Mouse (Mus musculus): ENCODE results near the gene Efcab11. TPM values are rescaled to one million over a fixed set of nuclear protein-coding genes. Genes with fewer than 3 reads are reported as not detected.
"Not testable (repeated sequence)": the region's sequence is repeated elsewhere in the genome, so short reads cannot be mapped to it uniquely, and the experiment has no call there.

Gene Efcab11
- total and polyA plus RNA-seq, 3 experiments: 5.8 to 19.9 (median 8.0) TPM

GRCm38 (mm10) chr12:99822591-99822990 lies 61.6 kb downstream of the Efcab11 start:
- DNase-seq (ENCODE audit: low spot score): no peak

DNA sequence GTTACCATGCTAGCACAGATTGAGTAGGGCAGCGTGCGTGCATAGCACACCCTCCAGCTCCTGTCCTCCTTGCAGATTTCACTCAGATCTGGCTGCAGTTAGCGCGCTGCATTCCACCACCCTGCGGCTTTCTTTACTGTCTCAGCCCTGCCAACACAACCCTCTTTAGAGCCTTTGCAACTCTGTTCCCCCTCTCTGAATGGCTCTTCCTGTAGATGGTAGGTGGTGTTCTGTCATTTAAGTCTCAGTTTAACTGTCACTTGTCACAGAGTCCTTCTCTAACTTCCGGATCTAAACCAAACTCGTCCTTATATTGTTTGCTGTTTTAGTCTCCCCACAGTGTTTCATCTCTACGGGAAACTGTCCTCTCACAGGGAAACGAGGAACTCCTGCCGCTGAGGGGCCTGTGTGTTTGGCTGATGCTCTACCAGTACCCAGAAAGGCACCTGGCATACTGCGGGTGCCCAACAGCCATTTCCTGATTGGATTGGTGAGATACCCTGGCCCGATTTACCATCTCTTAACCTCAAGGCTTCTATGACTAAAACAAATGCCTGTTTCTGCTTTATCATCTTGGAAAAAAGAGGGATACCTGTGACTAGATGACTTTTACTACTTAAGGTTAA lies 62.8 kb downstream of the Efcab11 start:
- Histone ChIP-seq H3K9me3 (replicated peaks) (peaks cover under 1% of the 10 kb centered on the region; the same call in 1 of the 2 replicates), H3K36me3 (replicated peaks) (no peaks in the 10 kb centered on the region), H3K4me3 (ENCODE audit: low read depth, low read length) (no peak overlapping the region), H3K27me3 (ENCODE audit: insufficient read depth, low read length) (no peaks in the 10 kb centered on the region), H3K4me1 (ENCODE audit: insufficient read depth, low read depth, low read length) (no peaks in the 10 kb centered on the region)
- no peak for ATAC-seq (ENCODE audit: extremely low read depth, insufficient number of reproducible peaks, low FRiP score, poor library complexity, severe bottlenecking)
- TF ChIP-seq TAL1 (conservative IDR thresholded peaks at IDR 0.05; ENCODE audit: low read depth, low read length): no peak
- no peak for TF ChIP-seq GATA1 (IDR thresholded peaks at IDR 0.05; ENCODE audit: borderline replicate concordance, low read length)
- TF ChIP-seq POLR2AphosphoS5 (IDR thresholded peaks at IDR 0.05; ENCODE audit: insufficient replicate concordance, low read depth, low read length): no peak
- TF ChIP-seq GATA2 (IDR thresholded peaks at IDR 0.05; ENCODE audit: borderline replicate concordance, low read depth, low read length): no peak
- no peak for TF ChIP-seq CTCF (IDR thresholded peaks at IDR 0.05; ENCODE audit: low read depth, low read length)
- DNase-seq (ENCODE audit: low spot score): no peak

More at GRCm38 (mm10) chr12:99822591-99822990, 61.6 kb downstream of the Efcab11 start:
- no peaks in the 10 kb centered on the region for H3K27me3 ChIP-seq (ENCODE audit: insufficient read depth, low read length)
- H3K4me3 ChIP-seq (ENCODE audit: low read depth, low read length): no peak overlapping the region
- ATAC-seq (ENCODE audit: extremely low read depth, insufficient number of reproducible peaks, low FRiP score, poor library complexity, severe bottlenecking): no peak
- no peaks in the 10 kb centered on the region; the same call in 1 of the 2 replicates for H3K9me3 ChIP-seq (replicated peaks)
- no peaks in the 10 kb centered on the region for H3K36me3 ChIP-seq (replicated peaks)
- H3K4me1 ChIP-seq (ENCODE audit: insufficient read depth, low read depth, low read length): no peaks in the 10 kb centered on the region
- TF ChIP-seq GATA1 (IDR thresholded peaks at IDR 0.05; ENCODE audit: borderline replicate concordance, low read length): no peak
- TF ChIP-seq GATA2 (IDR thresholded peaks at IDR 0.05; ENCODE audit: borderline replicate concordance, low read depth, low read length): no peak
- no peak for TF ChIP-seq TAL1 (conservative IDR thresholded peaks at IDR 0.05; ENCODE audit: low read depth, low read length)
- TF ChIP-seq POLR2AphosphoS5 (IDR thresholded peaks at IDR 0.05; ENCODE audit: insufficient replicate concordance, low read depth, low read length): no peak
- TF ChIP-seq CTCF (IDR thresholded peaks at IDR 0.05; ENCODE audit: low read depth, low read length): no peak

GRCm38 (mm10) chr12:99819186-99819974 lies 64.9 kb downstream of the Efcab11 start:
- TF ChIP-seq POLR2AphosphoS5 (IDR thresholded peaks at IDR 0.05; ENCODE audit: insufficient replicate concordance, low read depth, low read length): no peak
- TF ChIP-seq GATA1 (IDR thresholded peaks at IDR 0.05; ENCODE audit: borderline replicate concordance, low read length): no peak
- TF ChIP-seq TAL1 (conservative IDR thresholded peaks at IDR 0.05; ENCODE audit: low read depth, low read length): no peak
- no peak for TF ChIP-seq CTCF (IDR thresholded peaks at IDR 0.05; ENCODE audit: low read depth, low read length)
- TF ChIP-seq GATA2 (IDR thresholded peaks at IDR 0.05; ENCODE audit: borderline replicate concordance, low read depth, low read length): no peak
- no peak for DNase-seq (ENCODE audit: low spot score)
- no peaks in the 10 kb centered on the region for H3K36me3 ChIP-seq (replicated peaks)
- peaks cover 5% of the 10 kb centered on the region for H3K9me3 ChIP-seq (replicated peaks)
- no peaks in the 10 kb centered on the region for H3K4me1 ChIP-seq (ENCODE audit: insufficient read depth, low read depth, low read length)
- H3K27me3 ChIP-seq (ENCODE audit: insufficient read depth, low read length): no peaks in the 10 kb centered on the region
- ATAC-seq (ENCODE audit: extremely low read depth, insufficient number of reproducible peaks, low FRiP score, poor library complexity, severe bottlenecking): no peak
- H3K4me3 ChIP-seq (ENCODE audit: low read depth, low read length): no peak overlapping the region

DNA sequence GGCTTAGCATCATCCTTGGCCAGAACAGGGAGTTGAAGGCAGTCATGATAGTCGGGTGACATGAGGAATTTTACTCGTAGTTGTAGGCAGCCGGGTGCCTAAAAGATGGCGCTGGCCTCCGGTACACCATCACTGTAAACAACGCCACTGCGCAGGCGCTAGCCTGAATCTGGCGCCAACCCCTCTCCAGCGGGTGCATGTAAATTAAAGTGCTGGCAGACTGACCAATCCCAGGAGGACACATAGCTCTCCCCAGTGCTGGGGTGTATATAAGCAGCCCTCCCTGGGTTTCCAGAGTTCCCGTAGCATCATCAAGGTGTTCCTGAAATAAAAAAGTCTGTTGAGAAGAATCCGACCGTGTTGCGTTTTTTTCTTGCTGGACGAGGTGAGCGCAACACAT lies 66.2 kb downstream of the Efcab11 start:
- DNase-seq (ENCODE audit: low spot score); ATAC-seq (ENCODE audit: extremely low read depth, insufficient number of reproducible peaks, low FRiP score, poor library complexity, severe bottlenecking); H3K36me3 ChIP-seq (replicated peaks); H3K4me1 ChIP-seq (ENCODE audit: insufficient read depth, low read depth, low read length); H3K4me3 ChIP-seq (ENCODE audit: low read depth, low read length); H3K27me3 ChIP-seq (ENCODE audit: insufficient read depth, low read length): not testable (repeated sequence)
- H3K9me3 ChIP-seq (replicated peaks): peaks cover 11% of the 10 kb centered on the region

DNA sequence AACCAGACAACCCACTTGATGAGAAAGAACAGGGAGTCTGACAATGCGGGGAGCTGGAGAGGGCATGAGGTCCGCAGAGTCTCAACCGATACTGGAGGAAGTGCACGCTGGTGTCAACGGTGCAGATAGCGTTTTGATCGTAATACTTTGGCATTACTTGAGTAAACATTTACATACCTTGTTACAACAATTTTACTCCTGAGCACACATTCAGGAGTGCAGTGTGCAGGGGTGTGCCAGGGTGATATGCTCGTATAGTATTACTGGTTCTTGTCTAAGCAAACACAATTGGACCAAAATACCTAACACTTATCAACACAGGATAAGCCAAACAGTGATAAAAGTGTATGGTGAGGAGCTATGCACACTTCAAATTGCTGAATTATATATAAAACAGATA lies 69.0 kb downstream of the Efcab11 start:
- ATAC-seq (ENCODE audit: extremely low read depth, insufficient number of reproducible peaks, low FRiP score, poor library complexity, severe bottlenecking) (no peak), DNase-seq (ENCODE audit: low spot score) (no peak)
- no peak for TF ChIP-seq GATA1 (IDR thresholded peaks at IDR 0.05; ENCODE audit: borderline replicate concordance, low read length)
- TF ChIP-seq POLR2AphosphoS5 (IDR thresholded peaks at IDR 0.05; ENCODE audit: insufficient replicate concordance, low read depth, low read length): no peak
- no peak for TF ChIP-seq CTCF (IDR thresholded peaks at IDR 0.05; ENCODE audit: low read depth, low read length)
- no peak for TF ChIP-seq GATA2 (IDR thresholded peaks at IDR 0.05; ENCODE audit: borderline replicate concordance, low read depth, low read length)
- no peak for TF ChIP-seq TAL1 (conservative IDR thresholded peaks at IDR 0.05; ENCODE audit: low read depth, low read length)
- Histone ChIP-seq H3K9me3 (replicated peaks) (peaks cover 11% of the 10 kb centered on the region), H3K4me1 (ENCODE audit: insufficient read depth, low read depth, low read length) (no peaks in the 10 kb centered on the region), H3K36me3 (replicated peaks) (no peaks in the 10 kb centered on the region), H3K4me3 (ENCODE audit: low read depth, low read length) (no peak overlapping the region), H3K27me3 (ENCODE audit: insufficient read depth, low read length) (no peaks in the 10 kb centered on the region)

DNA sequence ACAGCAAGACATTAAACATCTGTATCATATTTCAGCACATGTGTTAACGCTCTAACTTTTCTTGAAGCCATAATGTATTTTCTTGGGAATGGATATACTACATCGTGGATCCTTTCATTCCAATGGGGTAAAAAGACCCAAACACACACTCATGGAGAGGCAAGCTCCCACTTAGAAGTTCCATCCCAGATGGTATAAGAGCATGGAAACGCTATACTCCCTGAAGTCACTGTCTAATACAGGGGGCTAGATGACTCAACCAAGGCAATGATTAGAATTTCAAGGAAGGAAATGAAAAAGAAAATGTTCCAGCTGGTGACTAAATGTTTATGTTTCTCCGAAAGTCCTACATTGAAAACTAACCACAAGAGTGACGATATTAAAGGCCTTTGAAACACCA lies 76.3 kb downstream of the Efcab11 start:
- H3K9me3 ChIP-seq (replicated peaks): 0 out of 2 replicates have a peak, but pooled peaks cover 3% of the 10 kb centered on the region
- H3K36me3 ChIP-seq (replicated peaks): no peaks in the 10 kb centered on the region
- H3K4me1 ChIP-seq (ENCODE audit: insufficient read depth, low read depth, low read length): no peaks in the 10 kb centered on the region
- DNase-seq (ENCODE audit: low spot score) (no peak), ATAC-seq (ENCODE audit: extremely low read depth, insufficient number of reproducible peaks, low FRiP score, poor library complexity, severe bottlenecking) (no peak)
- no peak overlapping the region for H3K4me3 ChIP-seq (ENCODE audit: low read depth, low read length)
- TF ChIP-seq GATA1 (IDR thresholded peaks at IDR 0.05; ENCODE audit: borderline replicate concordance, low read length): no peak
- TF ChIP-seq TAL1 (conservative IDR thresholded peaks at IDR 0.05; ENCODE audit: low read depth, low read length): no peak
- TF ChIP-seq CTCF (IDR thresholded peaks at IDR 0.05; ENCODE audit: low read depth, low read length): no peak
- TF ChIP-seq GATA2 (IDR thresholded peaks at IDR 0.05; ENCODE audit: borderline replicate concordance, low read depth, low read length): no peak
- TF ChIP-seq POLR2AphosphoS5 (IDR thresholded peaks at IDR 0.05; ENCODE audit: insufficient replicate concordance, low read depth, low read length): no peak
- H3K27me3 ChIP-seq (ENCODE audit: insufficient read depth, low read length): no peaks in the 10 kb centered on the region

GRCm38 (mm10) chr12:99806741-99807140 lies 77.5 kb downstream of the Efcab11 start:
- ATAC-seq (ENCODE audit: extremely low read depth, insufficient number of reproducible peaks, low FRiP score, poor library complexity, severe bottlenecking); H3K4me1 ChIP-seq (ENCODE audit: insufficient read depth, low read depth, low read length); H3K9me3 ChIP-seq (replicated peaks); H3K36me3 ChIP-seq (replicated peaks); H3K4me3 ChIP-seq (ENCODE audit: low read depth, low read length); H3K27me3 ChIP-seq (ENCODE audit: insufficient read depth, low read length); DNase-seq (ENCODE audit: low spot score): not testable (repeated sequence)
